Mouse (Mus musculus) hematopoietic stem cell, adult 5-6 weeks (primary cell): ENCODE measurements at regions not wholly inside any gene's neighbourhood (a gene's known extent, or its start where the extent isn't known, plus 50 kb on each side); places are given as distances from the start of the nearest gene placed in this dataset.

Source experiments
- ATAC-seq, 2 experiments: fragments of 125-278 bp in 1 of 2; replicated peaks in 1 of 2; 2 replicates each; pipeline ENCODE4 v1.8.0; 2016 to 2017; ENCODE audit warnings: inconsistent platforms in 2 of 2, mild to moderate bottlenecking in 2 of 2, moderate number of reproducible peaks in 2 of 2, low read depth in 1 of 2, moderate TSS enrichment in 1 of 2; ENCODE audit not compliant: low FRiP score in 2 of 2, poor library complexity in 2 of 2, severe bottlenecking in 2 of 2, insufficient read depth in 1 of 2, low TSS enrichment in 1 of 2

DNA sequence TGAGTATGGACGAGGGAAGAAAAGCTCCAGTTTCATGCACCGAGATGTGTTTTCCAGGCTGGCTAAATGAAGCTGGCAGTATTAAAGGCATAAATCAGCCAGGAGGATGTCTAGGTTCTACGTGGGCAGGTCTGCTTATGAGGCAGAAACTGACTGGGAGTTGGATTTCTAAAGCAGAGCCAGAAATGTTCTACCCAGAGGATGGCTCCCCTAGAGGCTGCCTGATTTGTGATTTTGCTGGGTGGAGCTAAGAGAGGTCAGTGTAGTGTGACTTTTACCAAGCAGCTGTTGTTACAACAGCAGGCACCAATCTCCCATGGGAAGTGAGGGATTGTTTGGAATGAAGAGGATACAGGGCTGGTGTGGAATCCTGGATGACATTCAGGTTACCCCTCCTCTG lies 686.0 kb downstream of the Gm9195 start:
- ATAC-seq: no peak

GRCm38 (mm10) chr14:71799861-71800260 lies 691.8 kb downstream of the Gm9195 start:
- no peak for ATAC-seq

DNA sequence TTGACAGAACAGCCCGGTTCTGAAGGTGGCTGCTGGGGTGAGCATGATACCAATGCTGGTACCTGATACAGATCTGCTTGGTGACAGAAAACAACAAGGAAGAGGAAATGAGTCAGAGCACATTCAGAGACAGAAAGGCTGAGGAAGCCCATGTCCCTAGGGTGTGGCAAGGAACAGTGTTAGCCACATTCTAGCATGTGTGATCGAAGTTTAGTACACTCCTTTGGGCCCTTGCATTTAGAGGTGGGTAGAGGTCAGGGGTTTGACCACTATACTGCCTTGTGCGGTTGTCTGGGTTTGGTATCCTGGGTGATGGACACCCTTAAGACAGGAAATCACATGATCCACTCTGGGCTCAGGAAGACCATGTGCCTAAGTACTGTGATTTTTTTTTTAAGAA lies 695.9 kb downstream of the Gm9195 start:
- ATAC-seq: no peak

DNA sequence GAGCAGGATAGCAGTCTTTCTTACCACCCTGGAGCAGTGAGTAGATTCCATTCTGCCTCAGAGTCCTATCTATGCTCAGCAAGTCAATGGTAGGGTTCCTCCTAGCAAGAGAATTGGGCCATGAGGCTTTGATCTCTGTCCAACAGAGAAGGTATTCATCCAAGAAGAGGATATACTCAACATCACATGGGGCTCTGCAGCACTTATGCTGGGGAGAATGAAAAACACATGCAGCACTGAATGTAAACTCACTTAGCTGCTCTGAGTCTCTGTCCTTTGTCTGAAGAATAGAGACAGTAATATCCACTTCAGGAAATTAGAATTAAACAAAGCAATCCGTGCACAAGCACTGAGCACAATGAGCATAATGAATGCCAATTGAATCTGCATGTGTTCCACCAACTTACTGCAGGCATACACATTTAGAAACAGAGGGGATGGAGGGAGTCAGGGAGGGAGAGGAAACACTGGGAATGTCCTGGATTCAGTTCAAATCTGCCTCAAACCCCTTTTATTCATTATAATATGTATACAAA lies 714.6 kb downstream of the Gm9195 start:
- ATAC-seq: no peak

- no peak for ATAC-seq
Observed at GRCm38 (mm10) chr14:71766856-71767255, 724.8 kb downstream of the Gm9195 start.

DNA sequence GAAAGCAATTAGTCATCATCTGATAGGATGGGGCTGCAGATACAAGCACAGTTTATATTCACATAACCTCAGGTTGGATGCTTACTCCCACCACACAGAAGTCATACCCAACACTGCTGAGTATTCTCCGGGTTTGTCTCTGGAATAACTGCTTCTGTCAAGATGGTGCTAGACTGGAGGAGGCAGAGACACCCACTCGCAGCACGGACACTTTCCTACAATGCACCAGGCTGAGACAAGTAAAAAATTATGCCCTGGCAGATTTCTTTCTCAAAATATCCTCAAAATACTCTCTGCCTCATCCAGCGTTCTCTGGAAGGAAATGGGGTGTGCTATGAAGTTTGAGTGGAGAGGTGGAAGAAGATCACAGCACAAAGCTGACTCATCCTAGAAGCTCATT lies 763.1 kb downstream of the Gm9195 start:
- no peak for ATAC-seq

DNA sequence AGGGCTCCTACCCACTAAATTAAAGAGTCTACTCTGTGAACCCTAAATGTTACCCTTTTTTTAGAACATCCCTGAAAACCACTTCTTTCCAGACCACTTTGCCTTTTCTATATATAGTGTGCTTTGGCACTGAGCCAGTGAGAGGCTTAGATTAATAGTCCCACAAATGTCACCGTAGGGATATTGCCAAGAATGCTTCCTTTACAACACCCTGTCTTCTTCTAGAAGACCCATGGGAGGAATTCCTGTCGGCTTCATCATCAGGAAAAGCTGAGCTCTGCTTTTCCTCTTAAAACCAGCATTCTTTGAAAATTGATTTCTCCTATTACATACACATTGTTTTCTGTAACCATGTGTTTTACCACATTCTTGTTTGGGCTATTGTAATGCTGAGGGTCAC lies 768.1 kb downstream of the Gm9195 start:
- ATAC-seq: no peak

- ATAC-seq: no peak
Observed at GRCm38 (mm10) chr14:71709528-71710289, 781.9 kb downstream of the Gm9195 start.

DNA sequence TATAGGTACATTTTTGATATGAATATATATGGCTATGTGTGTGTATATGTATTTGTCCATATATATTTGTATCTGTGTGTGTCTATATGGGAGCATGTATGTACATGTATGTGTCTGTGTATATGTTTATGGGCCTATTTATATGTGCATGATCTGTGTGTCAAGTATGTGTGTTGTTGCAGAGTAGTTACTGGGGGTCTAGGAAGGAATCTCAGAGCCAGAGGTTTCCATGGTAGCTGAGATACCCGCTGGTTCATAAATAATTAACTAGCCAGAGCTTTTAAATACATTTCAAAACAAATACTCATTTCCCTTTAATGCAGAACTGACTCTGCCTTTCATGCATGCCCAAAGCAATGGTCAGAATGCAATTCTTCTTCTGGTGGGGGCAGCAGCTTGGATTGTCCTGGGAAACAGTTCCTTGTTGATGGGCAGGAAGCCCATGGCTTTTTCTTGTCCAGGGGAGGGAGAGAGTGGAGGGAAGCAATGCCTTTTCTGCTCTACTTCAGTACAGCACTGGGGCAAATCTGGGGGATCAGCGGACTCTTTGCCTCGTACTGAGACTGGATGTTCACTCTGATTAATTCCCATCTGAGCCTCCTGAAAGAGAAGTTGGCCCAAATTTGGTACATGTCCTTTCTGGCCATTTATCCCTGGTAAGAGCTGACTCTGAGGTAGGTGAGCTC lies 798.7 kb downstream of the Gm9195 start:
- ATAC-seq: no peak

- ATAC-seq: no peak
Observed at GRCm38 (mm10) chr14:71674564-71674963, 817.1 kb downstream of the Gm9195 start.

DNA sequence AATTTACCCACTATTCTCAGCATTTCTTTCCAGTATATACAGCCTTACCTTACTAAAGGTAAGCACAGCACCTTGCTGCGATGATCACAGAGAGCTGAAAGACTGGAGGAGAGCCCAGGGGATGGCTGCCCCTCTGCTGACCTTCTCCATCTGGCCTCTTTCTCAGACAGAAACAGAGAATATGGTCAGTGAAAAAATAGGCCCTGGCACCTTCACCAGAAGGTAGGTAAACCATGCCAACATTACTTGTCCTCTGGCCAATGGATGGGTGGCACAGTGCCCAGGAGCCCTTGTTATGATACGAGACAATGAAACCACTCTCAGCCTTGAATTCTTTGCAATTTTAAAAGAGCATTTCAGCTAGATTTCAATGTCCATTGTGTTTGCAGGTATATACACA lies 817.8 kb downstream of the Gm9195 start:
- ATAC-seq: no peak

DNA sequence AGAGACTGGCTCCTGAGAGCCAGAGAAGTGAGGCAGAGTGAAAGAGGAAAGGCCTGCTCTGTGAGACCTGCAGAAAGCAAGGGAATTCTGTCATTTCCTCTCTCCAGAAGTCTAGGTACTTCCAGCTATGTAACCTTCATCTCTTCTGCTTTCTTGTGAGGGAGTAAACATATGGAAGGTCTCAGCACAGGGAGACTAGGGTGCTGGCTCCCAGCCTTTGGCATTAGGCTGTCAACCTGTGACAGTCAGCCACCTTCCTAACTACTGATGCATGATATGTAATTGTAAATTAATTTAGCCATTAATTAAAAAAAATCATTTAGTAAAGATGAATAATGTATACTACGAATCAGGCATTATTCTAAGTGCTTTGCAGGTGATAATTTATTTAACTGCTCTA lies 819.2 kb downstream of the Gm9195 start:
- ATAC-seq: no peak

- no peak for ATAC-seq
Observed at GRCm38 (mm10) chr14:71671994-71672393, 819.6 kb downstream of the Gm9195 start.

GRCm38 (mm10) chr14:71670435-71670834 lies 821.2 kb downstream of the Gm9195 start:
- ATAC-seq: peak; percentile 64 to 81; a peak in 3 of 4 replicates

DNA sequence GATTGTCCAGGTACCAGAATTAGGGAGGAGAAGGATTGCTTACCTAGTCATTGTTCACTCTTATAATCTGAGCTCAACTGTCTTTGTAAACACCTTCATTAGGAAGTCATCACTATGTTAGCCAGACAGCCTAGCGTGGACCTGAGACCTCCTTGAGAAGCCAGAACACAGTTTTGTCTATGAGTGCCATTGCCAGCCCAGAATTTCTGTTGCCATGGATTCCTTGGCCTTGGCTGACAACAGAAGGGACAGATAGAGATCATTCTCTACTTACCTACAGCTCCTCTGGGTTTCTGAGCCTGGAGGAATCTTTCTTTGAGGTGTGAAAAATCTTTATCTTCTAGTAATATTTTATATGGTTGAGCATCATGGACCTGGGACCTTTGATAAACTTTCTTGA lies 825.0 kb downstream of the Gm9195 start:
- ATAC-seq: no peak

- no peak for ATAC-seq
Observed at GRCm38 (mm10) chr14:71660166-71660565, 831.5 kb downstream of the Gm9195 start.

GRCm38 (mm10) chr14:71654785-71655627 lies 836.6 kb downstream of the Gm9195 start:
- ATAC-seq: no peak

- no peak for ATAC-seq
Observed at GRCm38 (mm10) chr14:71642536-71642935, 849.1 kb downstream of the Gm9195 start.
